Mouse (Mus musculus) ES-E14 (cell line): ENCODE results near the gene Gnas.

Experiments
- CHD2 ChIP-seq: IDR thresholded peaks from 2 replicates; pipeline ENCODE4 v1.6.1; 2014; ENCODE audit warnings: mild to moderate bottlenecking, low read depth, low read length, inconsistent platforms
- ZNF384 ChIP-seq: IDR thresholded peaks from 2 replicates; pipeline ENCODE4 v1.6.1; 2012; ENCODE audit warnings: low read depth, low read length, inconsistent platforms

- no peak for TF ChIP-seq CHD2
- no peak for TF ChIP-seq ZNF384
These were observed 28.1 kb downstream of the Gnas start for GRCm38 (mm10) chr2:174312118-174312647.
